Mouse (Mus musculus) intestine, embryonic 16.5 days (tissue): ENCODE data around the gene Cdh15. TPM values are rescaled to one million over a fixed set of nuclear protein-coding genes. Genes with fewer than 3 reads are reported as not detected.

Experiments used
- ATAC-seq: fragments of 200-750 bp; cut with Nextera tagmentation; 2 replicates; pipeline ENCODE4 v1.8.0; 2017; ENCODE audit warnings: moderate TSS enrichment, moderate library complexity
- H3K27ac ChIP-seq: fragments of 300-500 bp; sonication (generic); 2 replicates; pipeline ENCODE4 v1.5.1; 2014; ENCODE audit warnings: mild to moderate bottlenecking, low read length
- H3K27me3 ChIP-seq: fragments of 300-500 bp; sonication (generic); replicated peaks from 2 replicates; pipeline ENCODE4 v1.6.1; 2014; ENCODE audit warnings: low read length, control low read depth, mixed read lengths; ENCODE audit not compliant: control insufficient read depth, insufficient read depth
- H3K36me3 ChIP-seq: fragments of 300-500 bp; sonication (generic); 2 replicates; pipeline ENCODE4 v1.6.1; 2014; ENCODE audit warnings: low read length, control low read depth; ENCODE audit not compliant: control insufficient read depth, insufficient read depth
- H3K4me1 ChIP-seq: fragments of 300-500 bp; sonication (generic); 2 replicates; pipeline ENCODE4 v1.6.1; 2014; ENCODE audit warnings: low read length, control low read depth, mixed read lengths; ENCODE audit not compliant: control insufficient read depth, insufficient read depth
- H3K4me2 ChIP-seq: fragments of 300-500 bp; sonication (generic); 2 replicates; pipeline ENCODE4 v1.6.1; 2014; ENCODE audit warnings: low read depth, low read length, control low read depth
- H3K4me3 ChIP-seq: fragments of 300-500 bp; sonication (generic); 2 replicates; pipeline ENCODE4 v1.5.1; 2014; ENCODE audit warnings: mild to moderate bottlenecking, low read length
- H3K9ac ChIP-seq: fragments of 300-500 bp; sonication (generic); 2 replicates; pipeline ENCODE4 v1.6.1; 2014; ENCODE audit warnings: low read depth, low read length
- H3K9me3 ChIP-seq: fragments of 300-500 bp; sonication (generic); 2 replicates; pipeline ENCODE4 v1.6.1; 2016; ENCODE audit warnings: low read length, control low read depth; ENCODE audit not compliant: control insufficient read depth
- WGBS: fragments of 180-500 bp; shearing (Covaris S2); extraction: QIAGEN DNeasy Blood & Tissue Kit; methylation state at CpG from one replicate; pipeline ENCODE4 v1.1.7; 2014; 5-methylcytosine and 5-hydroxymethylcytosine counted together
- polyA plus RNA-seq: library from polyadenylated mRNA; unstranded; fragments of >200 nt; fragmentation: Nextera tagmentation; extraction: Ambion mirVana; gene quantifications from 2 replicates; pipeline ENCODE4 v1.2.1, GENCODE M21; 2015

Gene Cdh15
- polyA plus RNA-seq, 1 experiment from 2014 or later = 0.24 TPM

- no peaks in the 10 kb centered on the region for H3K27me3 ChIP-seq
- H3K9me3 ChIP-seq = no peaks in the 10 kb centered on the region
- no peak overlapping the region for H3K9ac ChIP-seq
- H3K4me2 ChIP-seq = no peak overlapping the region
- ATAC-seq = no peak
- no peak overlapping the region for H3K4me3 ChIP-seq
- H3K4me1 ChIP-seq = peaks cover 7% of the 10 kb centered on the region; the same call in 1 of the 2 replicates
- no peaks in the 10 kb centered on the region for H3K36me3 ChIP-seq
- WGBS = 63% methylated on average over 1 of the region's 1 CpGs
- no peak overlapping the region for H3K27ac ChIP-seq
Measured at GRCm38 (mm10) chr8:122852546-122852905, 4.8 kb downstream of the Cdh15 start.

DNA sequence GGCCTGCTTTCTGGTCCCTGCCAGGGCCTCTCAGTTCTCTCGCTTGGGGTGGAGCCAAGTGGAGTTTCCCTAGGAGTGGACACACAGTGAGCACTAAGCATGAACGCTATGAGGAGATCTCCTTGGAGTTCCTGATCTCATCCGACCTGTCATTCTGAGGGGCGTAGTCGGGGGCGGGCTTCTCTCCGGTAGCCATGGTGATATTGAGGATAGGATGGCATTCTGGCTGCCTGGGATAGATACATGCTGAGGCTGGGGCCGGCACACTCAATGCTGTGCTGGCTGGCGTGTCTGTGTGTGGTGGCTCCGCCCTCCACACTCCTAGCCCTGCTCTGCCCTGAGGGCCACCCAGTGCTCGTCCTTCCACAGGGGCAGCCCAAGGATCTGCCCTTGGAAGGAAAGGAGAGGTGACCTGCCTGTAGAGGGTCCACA, 5.6 kb downstream of the Cdh15 start:
- no peak overlapping the region for H3K9ac ChIP-seq
- peak; percentile 48; the same call in 1 of the 2 replicates for ATAC-seq

GRCm38 (mm10) chr8:122854388-122854787, 6.6 kb downstream of the Cdh15 start:
- Histone ChIP-seq H3K9me3 (no peaks in the 10 kb centered on the region), H3K4me2 (no peak overlapping the region), H3K4me1 (peaks cover 7% of the 10 kb centered on the region; the same call in 1 of the 2 replicates), H3K27me3 (no peaks in the 10 kb centered on the region), H3K9ac (no peak overlapping the region), H3K36me3 (no peaks in the 10 kb centered on the region), H3K27ac (no peak overlapping the region), H3K4me3 (no peak overlapping the region)
- ATAC-seq = no peak
- 62% methylated on average over 7 of the region's 7 CpGs for WGBS

More for the DNA sequence above, 5.6 kb downstream of the Cdh15 start:
- Histone ChIP-seq H3K27me3 (no peaks in the 10 kb centered on the region), H3K4me2 (no peak overlapping the region), H3K9me3 (no peaks in the 10 kb centered on the region), H3K27ac (no peak overlapping the region), H3K36me3 (no peaks in the 10 kb centered on the region), H3K4me3 (no peak overlapping the region), H3K4me1 (peaks cover 7% of the 10 kb centered on the region; the same call in 1 of the 2 replicates)
- 14% methylated on average over 11 of the region's 11 CpGs for WGBS

DNA sequence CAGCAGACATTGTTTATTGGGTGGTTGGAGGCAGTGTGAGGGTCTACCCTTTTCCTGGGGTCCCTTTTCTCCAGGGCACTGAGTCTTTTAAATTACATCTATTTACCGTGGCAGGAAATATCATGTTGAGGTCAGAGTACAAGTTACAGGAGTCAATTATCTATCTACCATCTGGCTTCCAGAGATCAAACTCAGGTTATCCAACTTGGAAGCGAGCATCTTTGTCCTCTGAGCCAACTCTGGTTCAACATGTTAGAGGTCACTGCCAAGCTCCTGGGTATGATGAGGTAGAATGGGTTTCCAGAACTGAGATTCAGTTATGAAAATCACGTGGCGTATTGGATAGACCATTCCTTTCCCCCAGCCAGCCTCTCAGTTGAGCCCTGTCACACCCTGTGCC, 7.4 kb downstream of the Cdh15 start:
- Histone ChIP-seq H3K4me2 (no peak overlapping the region), H3K36me3 (no peaks in the 10 kb centered on the region), H3K27me3 (no peaks in the 10 kb centered on the region), H3K9me3 (no peaks in the 10 kb centered on the region), H3K4me1 (peaks cover 7% of the 10 kb centered on the region; the same call in 1 of the 2 replicates), H3K9ac (no peak overlapping the region), H3K27ac (no peak overlapping the region), H3K4me3 (no peak overlapping the region)
- ATAC-seq = no peak
- WGBS = 80% methylated on average over 4 of the region's 4 CpGs

DNA sequence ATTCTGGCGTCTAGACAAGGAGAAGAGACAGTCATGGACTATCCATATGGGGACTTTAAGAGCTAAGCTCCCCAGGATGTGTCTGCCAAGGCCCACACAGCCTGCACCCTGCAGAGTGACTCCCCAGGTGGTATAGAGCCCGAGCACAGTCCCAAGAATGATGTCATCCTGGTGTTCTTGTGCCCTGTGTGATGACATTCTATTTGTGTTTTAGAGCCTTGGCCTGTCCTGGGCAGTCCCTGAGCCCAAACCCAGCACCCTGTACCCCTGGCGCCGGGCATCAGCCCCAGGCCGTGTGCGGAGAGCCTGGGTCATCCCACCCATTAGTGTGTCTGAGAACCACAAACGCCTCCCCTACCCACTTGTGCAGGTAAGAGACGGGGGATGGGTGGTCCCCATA, 8.5 kb downstream of the Cdh15 start:
- H3K4me3 ChIP-seq = no peak overlapping the region
- H3K27ac ChIP-seq = no peak overlapping the region
- no peaks in the 10 kb centered on the region for H3K36me3 ChIP-seq
- WGBS = 82% methylated on average over 8 of the region's 8 CpGs
- H3K27me3 ChIP-seq = no peaks in the 10 kb centered on the region
- H3K4me2 ChIP-seq = no peak overlapping the region
- no peak overlapping the region for H3K9ac ChIP-seq
- no peak for ATAC-seq
- peaks cover 7% of the 10 kb centered on the region; the same call in 1 of the 2 replicates for H3K4me1 ChIP-seq
- H3K9me3 ChIP-seq = no peaks in the 10 kb centered on the region

DNA sequence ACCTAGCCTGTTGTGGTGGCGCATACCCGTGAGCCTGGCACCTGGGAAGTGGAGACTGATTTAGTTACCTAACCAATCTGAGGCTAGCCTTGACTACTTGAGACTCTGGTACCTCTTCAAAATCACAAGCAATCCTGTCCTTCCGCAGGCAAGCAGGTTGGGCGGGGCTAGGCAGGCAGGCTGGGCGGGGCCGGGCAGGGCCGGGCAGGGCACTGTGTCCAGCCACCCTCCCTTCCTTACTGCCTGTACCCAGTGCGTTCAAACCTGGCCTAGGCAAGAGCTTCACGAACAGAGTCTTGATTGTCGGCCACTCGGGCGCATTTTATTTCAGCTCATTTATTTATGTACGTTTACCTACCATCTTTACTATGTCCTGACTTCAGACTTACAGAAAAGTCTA, 12.1 kb downstream of the Cdh15 start:
- no peaks in the 10 kb centered on the region for H3K27me3 ChIP-seq
- ATAC-seq = peak; percentile 69
- H3K9me3 ChIP-seq = 0 out of 2 replicates have a peak, but pooled peaks cover 3% of the 10 kb centered on the region
- no peaks in the 10 kb centered on the region for H3K4me1 ChIP-seq
- H3K36me3 ChIP-seq = no peaks in the 10 kb centered on the region
- H3K27ac ChIP-seq = no peak overlapping the region
- H3K4me3 ChIP-seq = no peak overlapping the region
- WGBS = 52% methylated on average over 13 of the region's 13 CpGs
- no peak overlapping the region for H3K4me2 ChIP-seq
- H3K9ac ChIP-seq = no peak overlapping the region

DNA sequence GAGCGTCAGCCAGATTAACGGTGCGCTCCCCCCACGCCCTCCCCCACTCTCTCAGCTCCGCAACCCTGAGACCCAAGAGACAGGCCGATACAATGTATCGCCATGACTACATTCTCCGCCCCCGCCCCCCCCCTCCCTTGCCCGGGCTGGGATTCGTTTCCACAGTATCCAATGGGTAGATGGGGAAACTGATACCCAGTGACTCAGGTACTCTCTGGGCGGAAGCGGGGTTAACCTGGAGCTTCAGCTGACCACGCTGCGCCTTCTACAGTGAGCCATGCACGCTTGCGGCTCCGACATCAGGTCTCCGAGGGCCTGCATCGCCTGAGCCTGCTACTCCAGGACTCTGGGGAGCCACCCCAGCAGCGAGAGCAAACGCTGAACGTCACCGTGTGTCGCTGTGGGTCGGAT, 17.0 kb downstream of the Cdh15 start:
- Histone ChIP-seq H3K27ac (no peak overlapping the region), H3K4me3 (peak overlapping the region; percentile 18), H3K4me1 (no peaks in the 10 kb centered on the region), H3K27me3 (no peaks in the 10 kb centered on the region), H3K36me3 (no peaks in the 10 kb centered on the region), H3K9ac (0 out of 2 replicates have a peak overlapping the region, but pooled peaks have one; percentile 9), H3K4me2 (peak overlapping the region; percentile 38), H3K9me3 (0 out of 2 replicates have a peak, but pooled peaks cover 7% of the 10 kb centered on the region)
- WGBS = 57% methylated on average over 26 of the region's 26 CpGs
- ATAC-seq = no peak

DNA sequence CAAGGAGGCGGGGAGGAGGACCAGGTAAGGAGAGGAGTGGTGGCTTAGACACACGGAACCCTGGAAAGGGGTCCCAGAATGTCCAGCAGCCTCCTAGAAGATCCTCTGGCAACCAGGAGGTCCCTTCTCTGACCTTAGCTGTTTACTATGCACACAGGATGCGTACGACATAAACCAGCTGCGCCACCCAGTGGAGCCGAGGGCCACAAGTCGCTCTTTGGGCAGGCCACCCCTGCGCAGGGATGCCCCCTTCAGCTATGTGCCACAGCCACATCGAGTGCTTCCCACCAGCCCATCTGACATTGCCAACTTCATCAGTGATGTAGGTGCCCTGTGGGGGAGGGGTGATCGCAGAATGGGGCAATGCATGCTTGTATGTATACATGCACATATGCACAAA, 17.7 kb downstream of the Cdh15 start:
- H3K36me3 ChIP-seq = no peaks in the 10 kb centered on the region
- 62% methylated on average over 10 of the region's 10 CpGs for WGBS
- no peaks in the 10 kb centered on the region for H3K27me3 ChIP-seq
- ATAC-seq = no peak
- H3K4me2 ChIP-seq = peak overlapping the region; percentile 38; the same call in 1 of the 2 replicates
- 0 out of 2 replicates have a peak, but pooled peaks cover 7% of the 10 kb centered on the region for H3K9me3 ChIP-seq
- H3K4me3 ChIP-seq = no peak overlapping the region
- H3K27ac ChIP-seq = no peak overlapping the region
- H3K4me1 ChIP-seq = peaks cover 2% of the 10 kb centered on the region; the same call in 1 of the 2 replicates
- H3K9ac ChIP-seq = no peak overlapping the region

DNA sequence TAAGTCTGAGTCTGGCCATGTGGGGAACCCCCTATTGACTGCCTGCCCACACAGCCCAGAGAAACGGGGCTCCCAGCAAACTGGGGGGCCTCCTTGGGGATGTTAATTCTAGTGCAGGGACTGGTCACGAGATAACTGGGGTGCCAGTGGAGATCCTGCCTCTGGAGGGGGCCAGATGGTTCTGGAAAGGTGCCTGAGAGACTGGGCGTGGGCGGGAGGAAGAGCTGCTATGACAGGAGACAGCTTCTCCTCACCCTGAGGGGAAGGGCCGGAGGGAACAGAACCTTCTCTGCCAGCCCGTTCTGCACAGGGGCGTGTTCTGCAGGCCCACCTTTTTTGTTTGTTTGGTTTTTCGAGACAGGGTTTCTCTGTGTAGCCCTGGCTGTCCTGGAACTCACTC, 18.5 kb downstream of the Cdh15 start:
- H3K9ac ChIP-seq = no peak overlapping the region
- H3K9me3 ChIP-seq = 0 out of 2 replicates have a peak, but pooled peaks cover 7% of the 10 kb centered on the region
- H3K4me2 ChIP-seq = no peak overlapping the region
- 82% methylated on average over 8 of the region's 8 CpGs for whole genome bisulfite sequencing
- no peak overlapping the region for H3K27ac ChIP-seq
- H3K4me1 ChIP-seq = peaks cover 2% of the 10 kb centered on the region; the same call in 1 of the 2 replicates
- no peak for ATAC-seq
- H3K27me3 ChIP-seq = no peaks in the 10 kb centered on the region
- no peaks in the 10 kb centered on the region for H3K36me3 ChIP-seq
- H3K4me3 ChIP-seq = no peak overlapping the region

DNA sequence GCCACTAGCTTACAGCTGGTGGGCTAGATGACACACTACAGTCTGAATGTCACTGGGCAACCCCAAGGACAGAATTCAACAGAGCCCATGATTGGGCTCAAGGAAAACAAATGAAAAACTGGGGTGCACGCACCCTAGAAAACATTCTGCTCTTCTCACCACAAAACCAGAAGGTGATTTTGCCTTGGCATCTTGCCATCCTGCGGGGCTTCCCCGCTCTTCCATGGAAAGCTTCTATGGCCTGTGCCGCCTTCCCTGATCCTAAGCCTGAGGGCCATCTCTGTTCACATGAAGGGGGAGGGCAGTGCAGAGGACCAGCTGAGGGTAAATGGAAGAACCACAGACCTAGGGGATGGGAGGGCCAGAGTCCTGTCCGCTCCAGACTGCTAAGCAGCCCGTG, 20.2 kb downstream of the Cdh15 start:
- Histone ChIP-seq H3K4me2 (no peak overlapping the region), H3K9ac (no peak overlapping the region), H3K27ac (no peak overlapping the region), H3K36me3 (no peaks in the 10 kb centered on the region), H3K4me3 (no peak overlapping the region), H3K27me3 (no peaks in the 10 kb centered on the region), H3K9me3 (0 out of 2 replicates have a peak, but pooled peaks cover 7% of the 10 kb centered on the region), H3K4me1 (peaks cover 2% of the 10 kb centered on the region; the same call in 1 of the 2 replicates)
- ATAC-seq = no peak
- WGBS = 80% methylated on average over 6 of the region's 6 CpGs
